Mouse (Mus musculus): ENCODE data around the gene Tmem206.

GRCm38 (mm10) chr1:191325726-191326232 is at the start of gene Tmem206:
- TF ChIP-seq POLR2A (IDR thresholded peaks at IDR 0.05; ENCODE audit: insufficient read depth, low read length) (peak; percentile 79), CTCF (IDR thresholded peaks at IDR 0.05; ENCODE audit: low read depth, low read length) (no peak), EP300 (IDR thresholded peaks at IDR 0.05; ENCODE audit: insufficient read depth, low read depth, low read length) (no peak)

Measured in ES-Bruce4 (cell line).